Comparison of ENCODE assay signal across 9 mouse cellular contexts in genomic region chr10:122815094-122815493, GRCm38 (mm10).
DNase-seq lines count a peak whose midpoint lies in the region; ATAC-seq lines count a peak whose summit lies in the region.
"Had no signal": no experiment of that assay in that cellular context is flagged by ENCODE, and none has a peak within 500 bp of the region (broad histone marks: within the 10 kb centered on the region; RNA-seq: fewer than 3 reads in every experiment).

No protein-coding gene starts in this region.

- H3K4me3 ChIP-seq in hindbrain, embryonic 12.5 days: no peak overlapping the region
- no peak overlapping the region for H3K4me3 ChIP-seq in limb, embryonic 13.5 days
- no peak overlapping the region for H3K4me3 ChIP-seq in midbrain, embryonic 15.5 days

- H3K36me3 ChIP-seq in hindbrain, embryonic 12.5 days: no peaks in the 10 kb centered on the region
- H3K36me3 ChIP-seq in limb, embryonic 13.5 days: no peaks in the 10 kb centered on the region
- H3K36me3 ChIP-seq in midbrain, embryonic 15.5 days (replicated peaks): no peaks in the 10 kb centered on the region
- H3K36me3 ChIP-seq: G1E had no signal

- no peaks in the 10 kb centered on the region for H3K9me3 ChIP-seq in hindbrain, embryonic 12.5 days (replicated peaks)
- H3K9me3 ChIP-seq in limb, embryonic 13.5 days: no peaks in the 10 kb centered on the region
- no peaks in the 10 kb centered on the region for H3K9me3 ChIP-seq in midbrain, embryonic 15.5 days

- DNase-seq in frontal cortex, postnatal 10 days (ENCODE audit: low spot score in 2 of 2): peak; percentile 36 to 48
- no peak for DNase-seq in frontal cortex, postnatal 25 days (ENCODE audit: low spot score in 2 of 2)
- peak; percentile 59 to 69 for DNase-seq in CD8-positive naive resting alpha-beta T cell, adult 2 months (ENCODE audit: low read depth in 2 of 2, low spot score in 2 of 2)
- DNase-seq in cerebellum, postnatal 25 days: peak; percentile 70 to 78
- DNase-seq in thymus, postnatal 10 days (ENCODE audit: low spot score in 2 of 2): peak; percentile 72 to 75

- no peaks in the 10 kb centered on the region; the same call in 1 of the 2 replicates for H3K4me1 ChIP-seq in hindbrain, embryonic 12.5 days
- H3K4me1 ChIP-seq in limb, embryonic 13.5 days: peaks cover 35% of the 10 kb centered on the region
- no peaks in the 10 kb centered on the region for H3K4me1 ChIP-seq in midbrain, embryonic 15.5 days

- H3K27ac ChIP-seq in hindbrain, embryonic 12.5 days: peak overlapping the region; percentile 58
- H3K27ac ChIP-seq in limb, embryonic 13.5 days: no peak overlapping the region
- H3K27ac ChIP-seq in midbrain, embryonic 15.5 days: peak overlapping the region; percentile 45; the same call in 1 of the 2 replicates

- no peaks in the 10 kb centered on the region for H3K27me3 ChIP-seq in hindbrain, embryonic 12.5 days
- H3K27me3 ChIP-seq in limb, embryonic 13.5 days: no peaks in the 10 kb centered on the region
- no peaks in the 10 kb centered on the region for H3K27me3 ChIP-seq in midbrain, embryonic 15.5 days (replicated peaks)

- H3K4me2 ChIP-seq in hindbrain, embryonic 12.5 days (replicated peaks): no peak overlapping the region
- peak overlapping the region; percentile 46 for H3K4me2 ChIP-seq in limb, embryonic 13.5 days (replicated peaks)
- H3K4me2 ChIP-seq in midbrain, embryonic 15.5 days: no peak overlapping the region

- peak; percentile 66 for ATAC-seq in hindbrain, embryonic 12.5 days (ENCODE audit: low FRiP score)
- ATAC-seq in limb, embryonic 13.5 days (ENCODE audit: low FRiP score, low read depth): peak; percentile 37; the same call in 1 of the 2 replicates
- ATAC-seq in midbrain, embryonic 15.5 days (replicated peaks): no peak

- WGBS in hindbrain, embryonic 12.5 days: 55% methylated on average over 14 of the region's 14 CpGs
- WGBS in limb, embryonic 13.5 days: 21% methylated on average over 14 of the region's 14 CpGs
- WGBS in midbrain, embryonic 15.5 days: 65% methylated on average over 14 of the region's 14 CpGs

- H3K9ac ChIP-seq in hindbrain, embryonic 12.5 days: 0 out of 2 replicates have a peak overlapping the region, but pooled peaks have one; percentile 23
- H3K9ac ChIP-seq in limb, embryonic 13.5 days: no peak overlapping the region
- no peak overlapping the region; the same call in 1 of the 2 replicates for H3K9ac ChIP-seq in midbrain, embryonic 15.5 days

Comparison
In these comparisons a context has a peak if more than half of its experiments do, and no peak if none do; other contexts are left out.
1. DNase-seq: peak in frontal cortex, postnatal 10 days (2 of 2), CD8-positive naive resting alpha-beta T cell, adult 2 months (2 of 2), cerebellum, postnatal 25 days (2 of 2) and thymus, postnatal 10 days (2 of 2); none in frontal cortex, postnatal 25 days (0 of 2).